In genomic region chr10:127536586-127537314, GRCm38 (mm10) we compare ENCODE assay signal across 10 mouse cellular contexts. TPM values are rescaled to one million over a fixed set of nuclear protein-coding genes. Genes with fewer than 3 reads are reported as not detected.
A peak's percentile ranks its signal among the peaks of the same experiment; 100 is the strongest.
DNase-seq lines count a peak whose midpoint lies in the region; ATAC-seq and TF ChIP-seq lines count a peak whose summit lies in the region.
"Had no signal": no experiment of that assay in that cellular context is flagged by ENCODE, and none has a peak within 500 bp of the region (broad histone marks: within the 10 kb centered on the region; RNA-seq: fewer than 3 reads in every experiment).

No protein-coding gene starts in this region.

- no peak for ATAC-seq in heart, embryonic 11.5 days (replicated peaks; ENCODE audit: insufficient number of reproducible peaks, low FRiP score, low TSS enrichment)
- ATAC-seq in forebrain, embryonic 14.5 days, result peak; percentile 45

- TF ChIP-seq POLR2A in testis, adult 2 months (IDR thresholded peaks at IDR 0.05; ENCODE audit: control insufficient read depth, low read depth, low read length), result no peak

- peak; percentile 12; the same call in 1 of the 2 replicates for TF ChIP-seq CTCF in testis, adult 2 months (IDR thresholded peaks at IDR 0.05; ENCODE audit: control insufficient read depth, insufficient read depth, insufficient replicate concordance, low read depth, low read length)

- WGBS in heart, embryonic 11.5 days (ENCODE audit: insufficient replicate concordance), result 11% methylated on average over 8 of the region's 8 CpGs
- 12% methylated on average over 8 of the region's 8 CpGs for WGBS in forebrain, embryonic 14.5 days

- no peak overlapping the region for H3K4me3 ChIP-seq in heart, embryonic 11.5 days (ENCODE audit: low read depth, low read length)
- H3K4me3 ChIP-seq in testis, adult 2 months (ENCODE audit: control insufficient read depth, low read depth, low read length), result no peak overlapping the region
- H3K4me3 ChIP-seq in forebrain, embryonic 14.5 days (ENCODE audit: low read depth, low read length), result no peak overlapping the region
- H3K4me3 ChIP-seq: heart, embryonic 13.5 days; megakaryocyte, embryonic 14.5 days had no signal

- peaks cover 12% of the 10 kb centered on the region for H3K36me3 ChIP-seq in heart, embryonic 11.5 days (ENCODE audit: control insufficient read depth, insufficient read depth, low read length)
- H3K36me3 ChIP-seq in testis, adult 2 months (ENCODE audit: control insufficient read depth, insufficient read depth, low read length), result no peaks in the 10 kb centered on the region
- peaks cover 34% of the 10 kb centered on the region for H3K36me3 ChIP-seq in forebrain, embryonic 14.5 days (ENCODE audit: control insufficient read depth, insufficient read depth, low read length)

- H3K9me3 ChIP-seq in heart, embryonic 11.5 days (replicated peaks; ENCODE audit: control insufficient read depth, low read length), result no peaks in the 10 kb centered on the region
- H3K9me3 ChIP-seq in forebrain, embryonic 14.5 days (replicated peaks; ENCODE audit: control insufficient read depth, low read length), result no peaks in the 10 kb centered on the region
- H3K9me3 ChIP-seq: heart, embryonic 13.5 days had no signal

- no peak overlapping the region for H3K9ac ChIP-seq in heart, embryonic 11.5 days (ENCODE audit: low read depth, low read length)
- no peak overlapping the region for H3K9ac ChIP-seq in forebrain, embryonic 14.5 days (ENCODE audit: low read length)
- H3K9ac ChIP-seq: heart, embryonic 13.5 days had no signal

- H3K27ac ChIP-seq in heart, embryonic 11.5 days (ENCODE audit: low read depth, low read length), result no peak overlapping the region
- H3K27ac ChIP-seq in testis, adult 2 months (ENCODE audit: control insufficient read depth, insufficient read depth, low read depth, low read length), result no peak overlapping the region
- 0 out of 2 replicates have a peak overlapping the region, but pooled peaks have one; percentile 33 for H3K27ac ChIP-seq in forebrain, embryonic 14.5 days (ENCODE audit: low read depth, low read length)
- H3K27ac ChIP-seq: heart, embryonic 13.5 days had no signal

- peak; percentile 46 to 60 for DNase-seq in heart, adult 18-20 months
- no peak for DNase-seq in testis, postnatal 10 days (ENCODE audit: low spot score)
- peak; percentile 88 for DNase-seq in forebrain, embryonic 14.5 days (ENCODE audit: low spot score)
- peak; percentile 29 for DNase-seq in lung, postnatal 25 days (ENCODE audit: low spot score)
- DNase-seq in thymus, postnatal 14 days, result peak; percentile 63
- DNase-seq in urinary bladder, postnatal 4 days (ENCODE audit: low spot score in 2 of 2), result no peak

- peaks cover 10% of the 10 kb centered on the region for H3K4me1 ChIP-seq in heart, embryonic 11.5 days (ENCODE audit: control insufficient read depth, insufficient read depth, low read length)
- peaks cover 10% of the 10 kb centered on the region for H3K4me1 ChIP-seq in testis, adult 2 months (ENCODE audit: control insufficient read depth, insufficient read depth, low read length)
- peaks cover 34% of the 10 kb centered on the region for H3K4me1 ChIP-seq in forebrain, embryonic 14.5 days (ENCODE audit: control insufficient read depth, insufficient read depth, low read length)

- H3K4me2 ChIP-seq in heart, embryonic 11.5 days, result no peak overlapping the region
- H3K4me2 ChIP-seq in forebrain, embryonic 14.5 days (ENCODE audit: low read length), result no peak overlapping the region
- H3K4me2 ChIP-seq: heart, embryonic 13.5 days had no signal

- H3K27me3 ChIP-seq in heart, embryonic 11.5 days (ENCODE audit: control insufficient read depth, insufficient read depth, low read length), result peaks cover 51% of the 10 kb centered on the region
- H3K27me3 ChIP-seq in testis, adult 2 months (ENCODE audit: control insufficient read depth, insufficient read depth, low read length), result peaks cover 3% of the 10 kb centered on the region
- peaks cover 36% of the 10 kb centered on the region for H3K27me3 ChIP-seq in forebrain, embryonic 14.5 days (replicated peaks; ENCODE audit: control insufficient read depth, insufficient read depth, low read length)

RNA-seq across cellular contexts. Expression of gene Nxph4, which starts 2.4 kb away (rescaled TPM):
- under 1 TPM; 0.35 to 0.39 TPM for total RNA-seq in heart, adult 18-20 months (2021)
- polyA plus RNA-seq in heart, embryonic 11.5 days (2014; fragmentation: Nextera tagmentation; extraction: Ambion mirVana), result 0.21 and 0.33 TPM in 2 replicates
- 0.36 and 0.51 TPM in 2 replicates for polyA plus RNA-seq in testis, adult 2 months (2012; rRNA removed)
- polyA plus RNA-seq in forebrain, embryonic 14.5 days (2014; fragmentation: Nextera tagmentation; extraction: Ambion mirVana), result 32.1 and 35.4 TPM in 2 replicates

RNA-seq across cellular contexts. Expression of gene Shmt2, which starts 14.5 kb away (rescaled TPM):
- 10 to 100 TPM; 39.3 to 44.7 TPM for total RNA-seq in heart, adult 18-20 months (2021)
- polyA plus RNA-seq in heart, embryonic 11.5 days (2014; fragmentation: Nextera tagmentation; extraction: Ambion mirVana), result 71.3 and 82.7 TPM in 2 replicates
- 12.7 and 16.7 TPM in 2 replicates for polyA plus RNA-seq in testis, adult 2 months (2012; rRNA removed)
- polyA plus RNA-seq in forebrain, embryonic 14.5 days (2014; fragmentation: Nextera tagmentation; extraction: Ambion mirVana), result 53.1 and 65.1 TPM in 2 replicates

RNA-seq across cellular contexts. Expression of gene Ndufa4l2, which starts 22.0 kb away (rescaled TPM):
- 10 to 100 TPM; 23.9 to 27.0 TPM for total RNA-seq in heart, adult 18-20 months (2021)
- polyA plus RNA-seq in heart, embryonic 11.5 days (2014; fragmentation: Nextera tagmentation; extraction: Ambion mirVana), result 10.1 and 13.9 TPM in 2 replicates
- polyA plus RNA-seq in testis, adult 2 months (2012; rRNA removed), result 65.0 and 74.9 TPM in 2 replicates
- 12.5 and 17.2 TPM in 2 replicates for polyA plus RNA-seq in forebrain, embryonic 14.5 days (2014; fragmentation: Nextera tagmentation; extraction: Ambion mirVana)

RNA-seq across cellular contexts. Expression of gene Stac3, which starts 35.3 kb away (rescaled TPM):
- total RNA-seq in heart, adult 18-20 months (2021), result under 1 TPM; 0.37 to 0.54 TPM
- polyA plus RNA-seq in heart, embryonic 11.5 days (2014; fragmentation: Nextera tagmentation; extraction: Ambion mirVana), result 0.24 and 0.30 TPM in 2 replicates
- 0.97 and 1.0 TPM in 2 replicates for polyA plus RNA-seq in testis, adult 2 months (2012; rRNA removed)
- polyA plus RNA-seq in forebrain, embryonic 14.5 days (2014; fragmentation: Nextera tagmentation; extraction: Ambion mirVana), result 0.41 TPM in 1 of 2 replicates, not detected in the other

Comparison
In these comparisons a context has a peak if more than half of its experiments do, and no peak if none do; other contexts are left out.
1. DNase-seq: peak in heart, adult 18-20 months (2 of 2), forebrain, embryonic 14.5 days (single experiment), lung, postnatal 25 days (single experiment) and thymus, postnatal 14 days (single experiment); none in testis, postnatal 10 days (single experiment) and urinary bladder, postnatal 4 days (0 of 2).
2. RNA of gene Nxph4, which starts 2.4 kb away (polyA plus RNA-seq): 32.1 to 35.4 TPM in forebrain, embryonic 14.5 days; 0.36 to 0.51 TPM in testis, adult 2 months and 0.21 to 0.33 TPM in heart, embryonic 11.5 days; every median in the first group is over 10 times any median in the second.